In the genomic region with DNA sequence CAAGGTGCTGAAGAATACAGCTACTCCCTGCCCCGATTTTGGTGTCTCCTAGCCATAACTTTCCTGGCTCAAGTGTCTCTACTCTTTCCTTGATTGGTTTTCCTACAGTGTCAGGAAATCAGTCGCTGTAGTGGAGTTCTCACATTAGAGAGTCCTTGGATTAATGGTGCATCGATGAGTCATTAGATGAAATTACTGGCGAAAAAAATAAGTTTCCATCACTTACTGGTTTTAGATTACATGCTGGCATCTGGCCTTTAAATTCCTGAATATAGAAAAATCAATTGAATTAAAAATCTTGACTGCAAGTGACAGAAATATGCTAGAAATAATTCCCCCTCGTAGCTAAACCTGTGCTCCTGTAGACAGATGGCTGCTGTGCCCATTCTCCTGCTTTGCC, we compare ENCODE assay signal across 14 mouse cellular contexts.
"Had no signal": no experiment of that assay in that cellular context is flagged by ENCODE, and none has a peak within 500 bp of the region (broad histone marks: within the 10 kb centered on the region; RNA-seq: fewer than 3 reads in every experiment).

No protein-coding gene starts in this region.

- H3K9ac ChIP-seq: lung, embryonic 14.5 days; midbrain, embryonic 12.5 days; neural tube, embryonic 12.5 days had no signal

- H3K4me2 ChIP-seq: lung, embryonic 14.5 days; midbrain, embryonic 12.5 days; neural tube, embryonic 12.5 days had no signal

- ATAC-seq: midbrain, embryonic 16.5 days had no signal

- H3K27me3 ChIP-seq: midbrain, embryonic 12.5 days; neural tube, embryonic 12.5 days had no signal

- H3K4me3 ChIP-seq: midbrain, embryonic 10.5 days; midbrain, embryonic 12.5 days; neural tube, embryonic 12.5 days had no signal

- DNase-seq: lung, adult 18-20 months; lung, postnatal 10 days; midbrain, embryonic 14.5 days; right cerebral cortex, postnatal 25 days; right cerebral cortex, postnatal 4 days; spleen, adult 18-20 months; thymus, adult 18-20 months; thymus, postnatal 14 days; thymus, postnatal 36 days had no signal

- H3K36me3 ChIP-seq: midbrain, embryonic 10.5 days; midbrain, embryonic 12.5 days; neural tube, embryonic 12.5 days had no signal

- H3K9me3 ChIP-seq: midbrain, embryonic 10.5 days; midbrain, embryonic 12.5 days; neural tube, embryonic 12.5 days had no signal

- H3K27ac ChIP-seq: midbrain, embryonic 10.5 days; midbrain, embryonic 12.5 days; neural tube, embryonic 12.5 days had no signal
